Mouse (Mus musculus): ENCODE data around the gene Kbtbd3. TPM values are rescaled to one million over a fixed set of nuclear protein-coding genes. Genes with fewer than 3 reads are reported as not detected.

Kbtbd3 gene
- polyA plus RNA-seq (2016; fragmentation: Nextera tagmentation; extraction: Ambion mirVana) = 6.0 and 6.1 TPM in 2 replicates

DNA sequence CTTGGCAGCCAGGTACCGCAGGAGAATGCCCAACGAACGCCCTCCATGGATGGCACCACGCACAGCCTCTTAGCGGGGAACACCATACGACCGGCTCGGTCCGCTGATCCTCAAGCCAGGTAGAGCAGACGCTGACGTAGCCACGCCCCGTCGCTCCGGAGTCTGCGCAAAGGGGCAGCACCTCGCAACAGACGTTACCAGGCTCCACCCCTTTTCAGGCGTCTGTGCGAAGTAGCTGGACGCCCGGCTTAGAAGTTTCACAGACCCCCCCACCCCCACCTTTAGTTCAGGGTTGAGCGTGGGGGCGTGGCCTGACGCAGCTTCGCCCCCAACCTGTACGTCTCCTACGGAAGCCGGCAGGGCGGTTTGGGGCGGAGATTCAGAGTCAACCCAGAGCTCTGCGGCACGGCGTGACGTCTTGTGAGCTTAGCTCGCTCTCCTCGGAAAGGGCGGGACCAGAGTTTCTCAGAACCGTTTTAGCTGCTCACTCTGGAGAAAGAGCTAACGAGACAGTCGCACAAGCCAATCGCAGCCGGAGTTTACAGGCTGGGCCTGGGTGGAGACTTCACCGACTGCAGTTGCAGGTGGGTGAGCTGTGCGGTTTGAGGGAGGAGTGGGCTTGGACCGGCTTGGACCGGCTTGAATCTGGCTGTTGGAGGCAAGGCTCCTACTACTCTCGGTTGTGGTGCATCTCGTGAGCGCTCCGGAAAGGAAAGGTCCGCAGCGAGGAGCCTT, at the start of gene Kbtbd3, which contains the start of gene Aasdhppt:
Kbtbd3 (plus strand) TSS at position 483 of the 735 bp plus-strand sequence.
Aasdhppt (minus strand) TSS at position 121 of the 735 bp plus-strand sequence.
- WGBS = under 1% methylated on average over 53 of the region's 53 CpGs
- Histone ChIP-seq H3K4me1 (peaks cover 20% of the 10 kb centered on the region), H3K9me3 (no peaks in the 10 kb centered on the region), H3K4me3 (peak within 1 kb of the TSS; percentile 73), H3K27ac (peak within 1 kb of the TSS; percentile 95), H3K36me3 (replicated peaks) (peaks cover 2% of the 10 kb centered on the region; the same call in 1 of the 2 replicates), H3K27me3 (ENCODE audit: poor library complexity, severe bottlenecking) (no peaks in the 10 kb centered on the region)
- DNase-seq (ENCODE audit: extremely low spot score, low spot score) = peak; percentile 98

DNA sequence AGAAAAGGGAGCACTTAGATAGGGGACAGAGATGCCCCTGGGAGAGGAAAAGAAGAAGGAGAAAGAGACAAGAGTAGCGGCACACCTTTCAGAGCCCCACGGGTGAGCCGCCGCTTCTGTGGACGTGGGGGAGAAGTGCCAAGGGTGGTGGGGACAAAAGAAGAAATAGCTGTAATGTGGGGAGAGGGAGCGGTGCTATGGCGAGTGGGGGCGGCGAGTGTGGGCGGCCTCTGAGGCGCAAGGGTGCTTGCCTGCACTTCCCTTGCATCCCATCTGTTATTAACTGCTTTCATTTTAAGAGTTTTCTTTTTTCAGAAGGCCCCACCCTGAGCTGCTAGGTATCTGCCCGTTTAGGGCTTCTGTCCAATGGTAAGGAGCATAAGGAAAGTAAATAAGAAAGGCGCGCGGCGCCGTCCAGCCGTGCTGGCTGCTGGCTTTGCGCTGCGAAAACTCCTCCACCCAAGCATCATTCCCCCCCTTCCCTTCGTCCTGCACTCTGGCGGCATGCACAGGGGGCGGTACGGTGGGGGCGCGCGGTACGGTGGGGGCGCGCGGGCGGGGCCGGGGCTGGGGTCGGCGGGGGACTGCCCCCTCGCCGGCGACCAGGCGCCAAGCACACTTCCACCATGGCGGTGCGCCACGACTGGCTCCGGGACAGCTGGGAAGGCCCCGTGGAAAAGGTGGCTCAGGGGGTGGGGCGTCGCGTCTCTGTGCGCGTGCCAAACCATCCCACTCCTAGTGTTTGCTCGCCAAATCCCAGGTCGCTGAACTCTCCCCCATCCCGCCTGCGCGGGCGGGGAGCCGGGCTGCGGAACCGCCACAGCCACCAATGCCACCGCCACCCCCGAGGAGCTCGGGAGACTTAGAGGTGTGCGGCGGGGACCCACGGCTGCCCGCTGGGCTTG, 49.5 kb upstream of the Kbtbd3 start:
- Histone ChIP-seq H3K4me3 (peak overlapping the region; percentile 34), H3K36me3 (replicated peaks) (no peaks in the 10 kb centered on the region), H3K4me1 (no peaks in the 10 kb centered on the region), H3K27me3 (ENCODE audit: poor library complexity, severe bottlenecking) (no peaks in the 10 kb centered on the region), H3K9me3 (peaks cover 26% of the 10 kb centered on the region), H3K27ac (no peak overlapping the region)
- peak; percentile 38 for DNase-seq (ENCODE audit: extremely low spot score, low spot score)
- WGBS = 53% methylated on average over 65 of the region's 65 CpGs

DNA sequence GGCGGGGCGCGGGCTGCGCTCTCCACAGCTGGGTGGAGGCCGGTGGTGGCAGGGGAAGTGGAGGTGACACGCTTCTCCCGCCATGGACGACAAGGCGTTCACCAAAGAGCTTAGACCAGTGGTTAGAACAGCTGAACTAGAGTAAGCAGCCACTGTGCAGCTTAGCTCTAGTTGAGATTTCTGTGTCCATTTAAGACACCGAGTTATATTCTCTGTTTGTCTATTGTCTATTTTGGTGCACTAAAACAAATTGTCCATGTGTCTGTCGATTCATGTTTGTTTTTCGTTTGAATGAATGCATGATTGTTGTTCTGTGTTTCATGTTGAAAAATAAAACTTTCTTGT, 48.9 kb upstream of the Kbtbd3 start:
- H3K27me3 ChIP-seq (ENCODE audit: poor library complexity, severe bottlenecking) = no peaks in the 10 kb centered on the region
- peak overlapping the region; percentile 34 for H3K4me3 ChIP-seq
- no peaks in the 10 kb centered on the region for H3K4me1 ChIP-seq
- H3K27ac ChIP-seq = no peak overlapping the region
- no peaks in the 10 kb centered on the region for H3K36me3 ChIP-seq (replicated peaks)
- 67% methylated on average over 12 of the region's 12 CpGs for WGBS
- H3K9me3 ChIP-seq = peaks cover 26% of the 10 kb centered on the region
- DNase-seq (ENCODE audit: extremely low spot score, low spot score) = no peak

DNA sequence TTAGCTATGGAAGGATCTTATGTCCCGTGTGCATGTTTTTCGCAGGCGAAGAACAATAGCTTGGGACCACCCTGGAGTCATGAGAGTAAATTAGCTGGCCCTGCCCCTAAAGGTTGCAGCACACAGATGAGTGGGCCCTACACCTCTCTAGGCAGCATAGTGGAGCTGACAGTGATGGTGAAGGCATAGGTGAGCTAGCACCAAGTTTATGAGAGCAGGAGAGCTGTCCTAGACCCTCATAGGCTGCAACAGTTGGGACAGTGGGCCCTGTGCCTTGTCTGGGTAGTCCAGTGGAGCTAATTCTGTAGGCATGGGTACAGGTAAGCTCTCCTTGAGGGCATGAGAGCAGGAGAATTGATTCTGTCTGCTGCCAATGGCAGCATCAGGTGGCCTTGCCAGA, 42.8 kb upstream of the Kbtbd3 start:
- H3K36me3 ChIP-seq (replicated peaks) = no peaks in the 10 kb centered on the region
- H3K4me1 ChIP-seq = no peaks in the 10 kb centered on the region
- no peak overlapping the region for H3K4me3 ChIP-seq
- DNase-seq (ENCODE audit: extremely low spot score, low spot score) = no peak
- peaks cover 11% of the 10 kb centered on the region for H3K9me3 ChIP-seq
- H3K27ac ChIP-seq = no peak overlapping the region
- no peaks in the 10 kb centered on the region for H3K27me3 ChIP-seq (ENCODE audit: poor library complexity, severe bottlenecking)
- WGBS = 98% methylated on average over 3 of the region's 3 CpGs

DNA sequence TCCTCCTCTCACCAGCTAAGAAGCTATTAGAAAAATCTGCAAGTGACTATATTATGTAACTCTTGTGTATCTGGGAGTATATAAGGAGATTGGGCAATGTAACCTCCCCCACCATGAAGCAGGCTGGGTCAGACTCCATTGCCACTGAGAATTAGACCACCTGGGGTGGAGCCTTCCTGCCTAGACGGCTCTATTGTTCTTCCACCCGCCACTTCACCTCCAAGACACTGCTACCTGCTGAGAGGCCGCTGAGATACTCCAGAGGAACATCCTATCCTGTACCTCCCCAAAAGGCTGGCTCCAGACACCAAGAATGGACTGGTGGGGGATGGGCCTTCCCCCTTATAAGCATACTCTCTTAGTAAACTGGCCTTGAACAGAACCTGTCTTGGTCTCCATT, 25.8 kb upstream of the Kbtbd3 start:
- H3K4me3 ChIP-seq = no peak overlapping the region
- 7% methylated on average over 3 of the region's 3 CpGs for WGBS

DNA sequence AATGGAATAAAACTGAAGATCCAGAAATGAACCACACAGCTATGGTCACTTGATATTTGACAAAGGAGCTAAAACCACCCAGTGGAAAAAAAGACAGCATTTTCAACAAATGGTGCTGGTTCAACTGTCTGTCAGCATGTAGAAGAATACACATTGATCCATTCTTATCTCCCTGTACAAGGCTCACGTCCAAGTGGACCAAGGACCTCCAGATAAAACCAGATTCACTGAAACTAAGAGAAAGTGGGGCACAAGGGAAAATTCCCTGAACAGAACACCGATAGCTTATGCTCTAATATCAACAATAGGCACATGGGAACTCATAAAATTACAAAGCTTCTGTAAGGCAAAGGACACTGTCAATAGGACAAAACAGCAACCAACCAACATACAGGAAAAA, 9.2 kb upstream of the Kbtbd3 start:
- H3K27me3 ChIP-seq (ENCODE audit: poor library complexity, severe bottlenecking) = no peaks in the 10 kb centered on the region
- no peaks in the 10 kb centered on the region for H3K9me3 ChIP-seq
- no peak overlapping the region for H3K27ac ChIP-seq
- 95% methylated on average over 2 of the region's 2 CpGs for WGBS
- H3K4me1 ChIP-seq = no peaks in the 10 kb centered on the region
- no peak overlapping the region for H3K4me3 ChIP-seq
- no peak for DNase-seq (ENCODE audit: extremely low spot score, low spot score)
- peaks cover 67% of the 10 kb centered on the region for H3K36me3 ChIP-seq (replicated peaks)

More for the DNA sequence above, 25.8 kb upstream of the Kbtbd3 start:
- Histone ChIP-seq H3K4me1 (peaks cover 5% of the 10 kb centered on the region), H3K36me3 (replicated peaks) (peaks cover 29% of the 10 kb centered on the region), H3K9me3 (no peaks in the 10 kb centered on the region; the same call in 1 of the 2 replicates), H3K27me3 (ENCODE audit: poor library complexity, severe bottlenecking) (no peaks in the 10 kb centered on the region), H3K27ac (no peak overlapping the region)
- DNase-seq (ENCODE audit: extremely low spot score, low spot score) = no peak

DNA sequence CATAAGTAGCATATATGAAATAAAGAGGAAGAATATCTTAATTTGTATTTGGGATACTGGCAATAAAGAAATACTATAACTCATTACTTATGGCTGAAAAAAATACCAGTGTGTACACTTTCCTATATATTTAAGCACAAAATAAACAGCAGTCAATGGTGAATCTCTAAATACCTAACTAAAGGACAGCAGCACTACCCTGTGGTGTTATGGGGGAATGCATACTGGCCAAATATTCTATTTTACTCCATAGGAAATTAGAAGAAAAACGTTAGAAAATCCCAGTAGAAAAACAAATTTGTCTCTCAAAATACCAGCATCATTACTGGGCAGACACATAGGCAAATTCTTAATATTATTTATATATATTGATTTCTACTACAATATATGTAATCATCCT, 4.8 kb upstream of the Kbtbd3 start:
- 69% methylated on average over 1 of the region's 1 CpGs for WGBS
- DNase-seq (ENCODE audit: extremely low spot score, low spot score) = no peak
- H3K36me3 ChIP-seq (replicated peaks) = peaks cover 32% of the 10 kb centered on the region
- H3K4me1 ChIP-seq = peaks cover 13% of the 10 kb centered on the region
- no peaks in the 10 kb centered on the region for H3K9me3 ChIP-seq
- no peak overlapping the region for H3K27ac ChIP-seq
- H3K27me3 ChIP-seq (ENCODE audit: poor library complexity, severe bottlenecking) = no peaks in the 10 kb centered on the region
- no peak overlapping the region for H3K4me3 ChIP-seq

DNA sequence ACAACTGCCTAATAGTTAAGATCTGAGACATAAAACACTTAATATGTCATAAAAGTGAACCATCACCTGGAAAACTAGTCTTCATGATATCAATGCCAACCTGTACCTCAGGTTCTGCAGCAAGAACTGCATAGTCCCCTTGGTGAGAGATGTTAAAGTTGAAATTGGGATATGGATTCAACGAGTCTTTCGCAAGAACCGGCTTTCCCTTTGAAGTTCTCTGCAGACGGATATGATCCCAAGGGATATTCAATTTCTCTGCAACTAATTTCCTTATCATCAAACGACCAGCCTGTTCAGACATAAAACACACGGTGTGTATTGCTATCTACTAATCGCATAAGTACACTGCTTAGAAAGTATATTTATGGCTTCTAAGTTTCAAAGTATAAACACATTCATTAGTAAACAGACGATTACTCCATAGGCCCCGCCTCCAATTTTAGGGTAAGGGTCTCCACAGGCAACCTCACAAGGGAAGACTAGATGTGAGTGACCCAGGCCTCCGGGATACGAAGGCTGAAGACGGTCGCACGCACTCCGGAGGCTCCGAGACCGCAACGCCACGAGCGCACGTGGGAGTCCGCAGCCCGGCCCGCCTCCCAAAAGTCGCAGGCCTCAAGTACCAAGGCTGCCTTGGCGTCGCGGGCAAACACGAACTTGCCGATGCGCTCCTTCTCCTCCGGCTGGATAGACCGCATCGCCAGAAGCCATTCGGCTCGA, 844 bp upstream of the Kbtbd3 start:
- H3K4me3 ChIP-seq = peak overlapping the region; percentile 73
- H3K9me3 ChIP-seq = no peaks in the 10 kb centered on the region
- no peaks in the 10 kb centered on the region for H3K27me3 ChIP-seq (ENCODE audit: poor library complexity, severe bottlenecking)
- H3K27ac ChIP-seq = peak overlapping the region; percentile 95
- 1% methylated on average over 36 of the region's 36 CpGs for WGBS
- no peak for DNase-seq (ENCODE audit: extremely low spot score, low spot score)
- peaks cover 2% of the 10 kb centered on the region; the same call in 1 of the 2 replicates for H3K36me3 ChIP-seq (replicated peaks)
- peaks cover 20% of the 10 kb centered on the region for H3K4me1 ChIP-seq

DNA sequence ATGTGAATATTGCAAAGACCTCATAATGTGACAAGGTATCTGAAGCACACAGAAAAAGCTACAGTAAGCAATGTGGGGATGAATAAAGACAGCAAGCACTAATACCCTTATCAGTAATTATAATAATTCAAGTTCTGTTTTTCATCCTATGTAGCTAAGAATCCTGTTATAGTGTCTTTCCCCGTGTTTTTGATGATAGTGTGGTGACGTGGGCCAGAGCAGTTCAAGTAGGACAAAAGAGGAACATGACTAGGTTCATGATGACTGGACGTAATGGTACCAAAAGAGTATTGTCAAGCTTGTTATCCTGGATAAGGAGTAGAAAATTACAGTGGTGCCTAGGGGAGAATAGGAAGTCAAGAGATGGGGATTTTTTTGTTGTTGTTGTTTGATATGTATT, 1.1 kb downstream of the Kbtbd3 start:
- Histone ChIP-seq H3K4me3 (peak overlapping the region; percentile 73), H3K9me3 (no peaks in the 10 kb centered on the region), H3K4me1 (peaks cover 20% of the 10 kb centered on the region), H3K27me3 (ENCODE audit: poor library complexity, severe bottlenecking) (no peaks in the 10 kb centered on the region), H3K36me3 (replicated peaks) (peaks cover 2% of the 10 kb centered on the region; the same call in 1 of the 2 replicates), H3K27ac (peak overlapping the region; percentile 95; the same call in 1 of the 2 replicates)
- DNase-seq (ENCODE audit: extremely low spot score, low spot score) = no peak
- WGBS = 80% methylated on average over 3 of the region's 3 CpGs

DNA sequence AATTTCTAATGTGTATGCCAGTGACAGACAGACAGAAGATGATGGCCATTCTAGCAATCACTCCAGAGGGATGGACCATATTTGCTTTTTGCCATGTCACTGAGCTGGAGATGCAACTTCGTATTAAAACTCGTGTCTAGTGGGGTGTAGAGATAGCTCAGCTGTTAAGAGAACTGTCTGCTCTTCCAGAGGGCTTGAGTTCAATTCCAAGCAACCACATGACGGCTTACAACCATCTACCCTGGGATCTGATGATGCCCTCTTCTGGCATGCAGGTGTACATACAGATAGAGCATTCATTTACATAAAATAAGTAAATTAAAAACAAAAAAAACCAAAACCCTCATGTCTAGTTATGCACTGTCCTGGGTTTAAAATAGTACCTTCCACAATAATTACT, 1.5 kb downstream of the Kbtbd3 start:
- no peak for DNase-seq (ENCODE audit: extremely low spot score, low spot score)
- Histone ChIP-seq H3K27me3 (ENCODE audit: poor library complexity, severe bottlenecking) (no peaks in the 10 kb centered on the region), H3K4me1 (peaks cover 20% of the 10 kb centered on the region), H3K9me3 (no peaks in the 10 kb centered on the region), H3K36me3 (replicated peaks) (0 out of 2 replicates have a peak, but pooled peaks cover 1% of the 10 kb centered on the region), H3K4me3 (no peak overlapping the region), H3K27ac (no peak overlapping the region)
- 88% methylated on average over 3 of the region's 3 CpGs for WGBS

DNA sequence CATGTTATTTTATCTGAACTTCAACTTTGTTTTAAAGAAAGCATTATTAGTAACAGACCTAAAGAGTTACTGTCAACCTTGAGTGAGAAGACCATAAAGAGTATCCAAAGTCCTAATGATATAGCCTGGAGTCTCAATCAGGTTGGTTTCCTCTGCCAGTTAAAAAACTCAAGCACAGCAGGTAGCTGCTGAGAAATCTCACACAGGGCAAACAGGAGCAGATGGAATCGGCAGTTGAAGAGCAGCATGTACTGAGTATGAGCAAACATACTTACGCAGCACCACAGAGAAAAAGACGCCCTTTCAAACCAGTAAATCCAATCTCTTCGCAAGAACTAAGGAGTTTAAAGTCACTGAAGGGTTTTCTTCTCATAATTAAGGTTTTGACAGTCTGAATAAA, 4.3 kb downstream of the Kbtbd3 start:
- DNase-seq (ENCODE audit: extremely low spot score, low spot score) = no peak
- Histone ChIP-seq H3K27me3 (ENCODE audit: poor library complexity, severe bottlenecking) (no peaks in the 10 kb centered on the region), H3K4me3 (no peak overlapping the region), H3K36me3 (replicated peaks) (no peaks in the 10 kb centered on the region), H3K9me3 (no peaks in the 10 kb centered on the region), H3K4me1 (peaks cover 8% of the 10 kb centered on the region), H3K27ac (no peak overlapping the region)
- 95% methylated on average over 4 of the region's 4 CpGs for WGBS

DNA sequence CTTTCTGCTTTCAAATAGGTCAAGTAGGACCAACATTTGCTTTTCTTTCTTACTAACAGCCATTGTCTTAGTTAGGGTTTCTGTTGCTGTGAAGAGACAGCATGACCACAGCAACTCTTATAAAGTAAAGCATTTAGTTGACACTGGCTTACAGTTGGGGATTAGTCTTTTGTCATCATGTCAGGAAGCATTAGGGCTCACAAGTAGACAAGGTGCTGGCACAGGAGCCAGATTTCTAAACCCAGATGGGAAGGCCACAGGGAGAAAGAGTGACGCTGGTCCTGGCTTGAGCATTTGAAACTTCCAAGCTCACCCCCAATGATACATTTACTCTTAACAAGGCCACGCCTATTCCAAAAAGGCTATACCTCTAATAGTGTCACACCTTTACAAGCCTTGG, 6.1 kb downstream of the Kbtbd3 start:
- Histone ChIP-seq H3K9me3 (no peaks in the 10 kb centered on the region), H3K27ac (no peak overlapping the region), H3K4me1 (peaks cover 2% of the 10 kb centered on the region), H3K27me3 (ENCODE audit: poor library complexity, severe bottlenecking) (no peaks in the 10 kb centered on the region), H3K36me3 (replicated peaks) (no peaks in the 10 kb centered on the region), H3K4me3 (no peak overlapping the region)
- WGBS = 90% methylated on average over 2 of the region's 2 CpGs
- no peak for DNase-seq (ENCODE audit: extremely low spot score, low spot score)
